Mouse (Mus musculus) urinary bladder, postnatal 25 days (tissue): Measurements from ENCODE around the gene Gnaq.
"Not testable (repeated sequence)": the region's sequence is repeated elsewhere in the genome, so short reads cannot be mapped to it uniquely, and the experiment has no call there.

Experiments
- DNase-seq: peaks from one replicate; pipeline ENCODE4 v3.0.0; 2022; ENCODE audit warnings: low spot score

Gene Gnaq

DNA sequence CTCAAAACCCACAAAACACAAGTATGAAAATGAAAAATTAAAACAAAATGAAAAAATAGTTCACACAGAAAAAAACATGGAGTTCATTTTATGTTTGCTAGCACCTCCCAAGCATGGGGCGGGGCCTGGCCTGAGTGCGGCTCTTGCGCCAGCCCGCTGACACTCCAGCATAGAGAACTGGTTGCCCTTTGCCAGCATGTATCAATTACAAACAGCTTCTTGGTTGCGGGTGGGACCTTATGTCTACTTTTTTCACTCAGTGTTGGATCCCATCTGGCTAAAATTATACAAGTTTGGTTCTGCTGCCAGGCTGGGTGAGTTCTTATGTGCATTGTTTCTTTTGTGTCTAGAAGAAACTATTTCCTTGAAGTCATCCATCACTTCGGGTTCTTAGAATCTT is 14.8 kb downstream of the Gnaq start:
- DNase-seq = no peak

DNA sequence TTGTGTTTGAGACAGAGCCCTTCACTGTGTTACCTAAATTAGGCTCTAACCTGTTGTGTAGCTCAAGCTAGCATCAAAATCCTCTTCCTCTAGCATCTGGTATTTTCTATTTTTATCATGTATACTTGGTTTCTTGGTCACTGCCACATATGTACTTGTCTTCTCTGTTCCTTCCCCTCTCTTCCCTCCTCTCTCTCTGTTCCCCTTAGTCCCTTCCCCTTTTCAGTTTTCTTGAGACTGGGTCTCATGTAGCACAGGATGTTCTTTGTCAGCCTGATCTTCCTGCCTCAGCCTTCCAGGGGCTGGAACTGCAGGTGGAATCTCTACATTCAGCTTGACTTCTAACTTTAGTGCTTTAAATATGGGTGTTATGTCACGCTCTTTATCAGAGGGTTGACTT is 16.5 kb downstream of the Gnaq start:
- DNase-seq = no peak

DNA sequence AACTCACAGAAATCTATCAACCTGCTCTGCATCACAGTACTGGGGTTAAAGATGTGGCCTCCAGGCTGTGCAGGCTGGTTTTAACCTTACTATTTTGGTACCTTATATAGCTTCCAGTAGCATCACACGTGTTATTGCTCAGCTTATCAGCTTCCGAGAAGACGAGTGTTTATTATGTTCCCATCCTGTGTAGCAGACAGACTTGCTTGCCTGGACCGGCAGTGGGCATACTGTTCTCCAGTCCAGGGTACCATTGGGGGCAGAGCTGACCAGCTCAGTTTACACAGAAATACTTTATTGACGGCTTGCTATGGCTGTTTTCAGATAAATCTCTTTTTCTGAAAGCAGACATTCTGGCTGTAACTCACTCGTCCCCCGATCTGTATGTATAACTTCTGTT is 17.7 kb downstream of the Gnaq start:
- no peak for DNase-seq

DNA sequence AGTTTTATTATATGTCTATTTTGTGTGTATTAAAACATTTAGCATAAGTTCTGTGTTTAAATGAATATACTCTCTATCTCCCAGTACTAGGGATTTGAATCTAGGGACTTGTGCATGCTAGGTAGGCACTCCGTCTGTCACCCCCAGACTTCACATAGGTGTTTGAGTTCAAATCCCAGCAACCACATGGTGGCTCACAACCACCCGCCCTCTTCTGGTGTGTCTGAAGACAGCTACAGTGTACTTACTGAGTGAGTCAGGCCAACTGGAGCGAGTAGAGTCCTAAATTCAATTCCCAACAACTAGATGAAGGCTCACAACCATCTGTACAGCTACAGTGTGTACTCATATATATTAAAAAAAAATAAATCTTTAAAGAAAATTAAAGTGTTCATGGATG is 21.2 kb downstream of the Gnaq start:
- DNase-seq = no peak

DNA sequence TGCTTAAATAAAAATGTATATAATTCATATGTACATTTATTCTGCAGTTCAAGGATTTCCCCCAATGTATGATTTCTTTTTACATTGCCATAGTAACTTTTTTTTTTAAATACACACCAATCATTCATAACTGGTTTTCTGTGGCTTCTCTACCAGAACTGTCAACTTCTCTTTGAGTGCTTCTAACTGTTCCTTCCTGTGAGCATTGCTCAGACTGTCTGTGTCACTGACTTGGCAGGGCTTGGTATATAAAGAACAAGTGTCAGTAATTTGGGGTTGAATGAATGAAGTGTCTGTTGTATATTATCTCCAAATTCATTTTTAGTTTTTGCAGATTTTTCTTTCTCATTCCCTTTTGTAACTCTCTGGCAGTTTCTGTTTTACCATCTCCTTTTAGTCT is 21.8 kb downstream of the Gnaq start:
- DNase-seq = no peak

DNA sequence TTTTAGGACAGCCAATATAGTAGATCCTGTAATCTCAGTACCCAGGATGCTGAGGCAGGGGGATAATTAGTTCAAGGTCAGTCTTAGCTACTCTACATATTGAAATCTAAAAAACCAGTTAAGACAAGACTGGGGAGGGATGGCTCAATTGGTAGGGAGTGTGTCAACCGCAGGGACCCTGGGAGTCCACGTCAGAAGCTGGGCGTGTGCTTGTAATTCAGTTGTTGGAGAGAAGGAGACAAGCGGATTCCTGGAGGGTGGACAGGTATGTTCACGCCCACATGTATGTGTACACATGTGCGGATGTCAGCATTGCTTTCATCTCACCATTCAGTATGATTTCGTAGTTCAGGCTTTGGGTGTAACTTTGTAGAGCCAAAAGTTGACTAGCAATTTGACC is 24.5 kb downstream of the Gnaq start:
- DNase-seq = no peak

DNA sequence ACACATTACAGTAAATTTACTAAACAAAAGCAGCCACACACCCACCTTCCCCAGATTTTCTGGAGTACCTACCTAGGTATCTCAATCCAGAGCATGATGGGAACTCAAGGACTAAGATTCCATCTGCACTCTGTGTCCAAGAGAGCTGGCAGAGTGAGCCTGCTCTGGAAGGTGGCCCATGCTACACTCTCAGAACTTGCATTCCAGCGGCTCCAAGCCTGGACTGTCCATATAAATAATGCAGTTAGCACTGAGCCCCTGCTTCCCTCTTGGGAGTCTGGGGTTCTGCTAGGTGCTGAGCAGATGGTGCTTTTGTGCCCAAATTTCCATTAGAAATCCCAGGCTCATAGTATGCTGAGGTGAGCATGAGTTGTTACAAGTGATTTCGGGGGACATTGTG is 28.1 kb downstream of the Gnaq start:
- no peak for DNase-seq

DNA sequence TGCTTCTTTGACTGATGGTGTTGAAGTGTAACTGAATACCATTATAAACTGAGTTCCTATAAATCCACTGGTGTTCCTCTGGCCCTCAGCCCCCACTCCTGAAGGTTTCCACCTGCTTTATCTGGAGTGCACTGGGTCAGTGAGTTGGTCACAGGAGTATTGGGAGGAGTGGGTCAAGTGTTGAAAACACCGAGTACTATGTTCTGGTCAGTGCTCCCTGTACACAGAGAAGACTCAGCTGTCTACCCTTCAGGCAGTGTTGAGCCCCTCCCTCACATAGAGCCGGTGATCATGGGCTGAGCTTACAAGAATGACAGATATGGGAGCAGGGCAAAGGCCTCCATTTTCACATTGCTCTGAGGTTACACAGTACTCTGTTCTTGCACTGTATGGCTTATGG is 28.6 kb downstream of the Gnaq start:
- DNase-seq = no peak

DNA sequence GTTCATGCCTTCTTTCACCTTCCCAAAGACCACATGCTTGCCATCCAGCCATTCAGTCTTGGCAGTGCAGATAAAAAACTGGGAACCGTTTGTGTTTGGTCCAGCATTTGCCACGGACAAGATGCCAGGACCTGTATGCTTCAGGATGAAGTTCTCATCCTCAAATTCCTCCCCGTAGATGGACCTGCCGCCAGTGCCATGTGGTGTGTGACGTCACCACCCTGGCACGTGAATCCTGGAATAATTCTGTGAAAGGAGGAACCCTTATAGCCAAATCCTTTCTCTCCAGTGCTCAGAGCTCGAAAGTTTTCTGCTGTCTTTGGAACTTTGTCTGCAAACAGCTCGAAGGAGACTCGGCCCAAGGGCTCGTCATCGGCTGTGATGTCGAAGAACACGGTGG is 31.8 kb downstream of the Gnaq start:
- not testable (repeated sequence) for DNase-seq

DNA sequence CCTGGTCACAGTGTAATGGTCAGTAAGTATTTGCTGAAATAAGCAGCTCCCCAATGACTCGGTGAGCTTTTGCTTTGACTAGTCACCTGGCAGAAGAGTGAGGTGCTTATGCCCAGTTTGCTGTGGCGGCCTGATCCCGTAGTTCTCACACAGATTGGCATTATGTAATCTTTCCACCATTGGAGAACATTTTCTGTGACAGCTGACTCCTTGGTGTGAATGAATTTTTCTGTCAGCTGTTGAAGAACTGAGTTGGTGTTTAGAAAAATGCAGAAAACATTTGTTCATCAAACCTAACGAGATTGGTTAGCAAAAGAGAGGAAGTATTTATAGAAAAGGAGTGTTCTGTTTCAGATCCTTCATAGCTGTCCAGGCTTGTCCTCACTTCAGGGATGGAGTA is 34.6 kb downstream of the Gnaq start:
- DNase-seq = no peak

DNA sequence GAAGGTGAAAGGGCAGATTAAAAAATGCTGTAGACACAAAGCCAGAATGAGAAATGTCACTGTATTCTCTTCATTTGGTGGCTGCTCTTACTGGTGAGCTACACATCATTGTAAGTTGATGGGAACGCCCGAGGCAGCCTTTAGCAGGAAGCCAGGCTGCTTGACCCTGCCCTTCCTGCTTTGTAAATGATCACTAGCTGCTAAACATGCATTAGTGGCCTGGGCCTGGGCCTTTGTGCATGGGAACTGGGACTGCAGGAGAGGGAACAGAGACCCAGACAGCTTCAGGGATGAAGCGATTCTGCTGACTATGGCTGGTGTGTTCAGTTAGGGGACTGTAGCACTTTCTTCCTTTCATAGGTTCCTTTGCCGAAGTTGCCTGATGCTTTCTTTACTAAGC is 35.6 kb downstream of the Gnaq start:
- no peak for DNase-seq

DNA sequence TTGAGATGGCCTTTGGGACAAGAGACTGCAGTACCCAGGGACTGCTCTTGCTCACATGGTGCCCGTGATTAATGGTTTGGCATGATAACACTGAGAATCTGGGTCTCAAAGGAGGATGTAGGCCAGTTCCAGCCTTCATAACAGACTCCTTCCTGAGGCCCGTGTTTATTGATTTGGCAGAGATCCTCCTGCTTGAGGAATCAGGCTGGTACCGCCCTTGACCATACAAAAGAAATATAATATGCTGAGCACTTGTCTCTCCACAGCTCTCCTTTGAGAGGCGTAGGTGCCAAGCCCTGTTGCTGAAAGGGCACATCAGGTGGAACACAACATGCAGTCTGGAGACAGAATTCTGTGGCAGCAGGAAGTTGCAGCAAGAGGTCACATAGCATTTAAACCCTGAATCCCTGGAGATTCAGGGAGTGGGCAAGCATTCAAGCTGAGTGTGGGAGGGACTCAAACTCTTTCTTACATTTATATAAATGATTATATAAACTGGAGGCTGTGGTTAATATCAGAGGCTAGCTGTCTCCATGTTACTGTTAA is 36.1 kb downstream of the Gnaq start:
- no peak for DNase-seq

DNA sequence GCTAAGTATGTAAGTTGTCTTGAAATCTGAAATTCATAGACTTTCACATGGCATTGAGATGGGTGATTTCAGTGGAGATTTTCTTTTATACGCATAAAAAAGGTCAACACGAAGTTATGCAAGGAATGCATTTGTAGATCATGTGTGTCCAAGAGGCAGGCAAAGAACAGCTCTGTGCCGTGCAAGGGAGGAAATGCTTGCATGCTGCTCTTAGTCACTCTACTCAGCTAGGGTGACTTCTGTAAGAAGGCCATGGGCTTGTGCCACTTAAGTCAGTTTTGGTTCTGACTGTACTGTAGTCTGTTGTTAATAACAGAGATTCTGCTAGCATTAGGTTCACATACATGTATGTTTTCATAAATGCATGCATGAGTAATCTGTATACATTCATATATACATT is 38.1 kb downstream of the Gnaq start:
- no peak for DNase-seq

DNA sequence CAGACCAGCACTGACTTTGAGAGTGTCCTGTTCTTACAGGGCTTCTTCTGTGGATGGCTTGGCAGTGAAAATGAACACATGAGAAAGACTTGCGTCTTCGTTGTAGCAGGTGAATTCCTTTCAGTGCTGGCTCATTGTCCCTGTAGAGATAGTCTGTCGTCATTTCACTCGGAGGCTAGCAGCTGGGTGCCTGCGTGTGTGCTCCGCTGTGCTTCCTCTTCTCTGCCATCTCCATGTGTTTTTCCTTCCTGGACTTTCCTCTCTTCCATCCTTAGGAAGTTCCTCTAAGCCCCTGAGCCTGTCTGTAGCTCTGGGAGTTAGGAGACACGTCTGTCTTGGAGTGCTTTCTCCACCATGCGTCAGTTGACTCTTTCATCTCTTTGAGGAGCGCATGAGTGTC is 41.1 kb downstream of the Gnaq start:
- no peak for DNase-seq

DNA sequence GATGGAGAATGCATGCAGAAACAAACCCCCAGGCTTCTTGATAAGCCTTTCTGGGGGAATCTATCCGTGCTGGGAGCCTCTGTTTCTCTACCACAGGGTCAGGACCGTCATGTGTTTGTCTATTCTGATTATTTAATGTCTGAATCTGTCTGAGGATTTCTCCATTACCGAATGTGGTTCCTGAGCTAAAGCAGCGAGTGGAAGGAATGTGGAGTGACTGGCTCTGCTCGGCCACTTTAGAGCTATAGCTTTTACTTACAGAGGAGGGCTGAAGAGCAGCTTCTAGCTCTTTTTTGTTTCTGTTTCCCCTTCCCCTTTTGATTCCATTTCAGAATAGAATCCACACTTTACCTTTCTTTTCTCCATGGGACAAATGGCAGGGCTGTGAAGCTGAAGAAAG is 43.8 kb downstream of the Gnaq start:
- DNase-seq = no peak

DNA sequence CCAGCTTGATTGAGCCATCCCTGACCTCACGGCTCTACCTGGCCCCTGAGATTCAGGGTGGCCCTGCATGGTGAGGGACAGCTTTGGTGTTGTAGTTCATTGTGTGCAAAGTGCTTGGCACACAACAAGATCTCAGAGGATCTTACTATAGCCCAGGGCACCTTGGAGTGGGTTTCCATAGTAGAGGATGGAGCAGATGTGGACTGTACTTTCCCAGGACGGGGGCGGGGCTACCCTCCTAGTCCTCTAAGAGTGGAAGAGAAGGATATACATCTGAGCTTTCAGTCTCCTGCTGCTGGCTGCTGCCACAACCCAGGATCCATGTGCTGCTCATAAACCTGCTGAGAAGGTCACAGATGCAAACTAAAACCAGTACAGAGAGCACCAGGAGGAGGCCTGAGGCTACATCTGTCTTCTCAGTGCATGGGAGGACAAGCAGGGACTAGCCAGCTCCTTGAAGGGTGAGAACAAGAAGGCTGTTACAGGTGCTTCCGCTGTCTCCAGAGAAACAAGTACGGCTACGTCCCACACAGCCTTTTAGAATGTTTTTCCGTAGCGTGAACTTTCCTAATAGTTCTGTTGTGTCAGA is 44.6 kb downstream of the Gnaq start:
- DNase-seq = no peak

DNA sequence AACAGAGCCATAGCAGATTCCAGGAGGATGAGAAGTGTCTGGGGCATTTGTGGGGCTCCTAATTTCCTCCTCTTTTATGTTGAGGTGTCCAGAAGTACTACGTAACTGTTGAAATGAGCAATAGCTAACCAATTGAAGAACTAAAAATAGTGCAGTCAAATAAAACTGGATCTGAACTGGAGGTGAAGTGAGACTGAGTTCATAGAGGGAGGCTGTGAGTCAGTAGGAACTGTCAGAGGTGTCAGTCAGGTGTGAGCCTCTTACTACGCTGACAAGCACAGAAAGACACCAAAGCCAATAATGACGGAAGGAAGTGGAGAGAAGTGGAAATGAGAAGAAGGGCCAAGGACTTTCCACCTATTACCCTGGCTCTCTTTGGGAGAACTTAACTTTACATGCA is 48.6 kb downstream of the Gnaq start:
- DNase-seq = no peak

DNA sequence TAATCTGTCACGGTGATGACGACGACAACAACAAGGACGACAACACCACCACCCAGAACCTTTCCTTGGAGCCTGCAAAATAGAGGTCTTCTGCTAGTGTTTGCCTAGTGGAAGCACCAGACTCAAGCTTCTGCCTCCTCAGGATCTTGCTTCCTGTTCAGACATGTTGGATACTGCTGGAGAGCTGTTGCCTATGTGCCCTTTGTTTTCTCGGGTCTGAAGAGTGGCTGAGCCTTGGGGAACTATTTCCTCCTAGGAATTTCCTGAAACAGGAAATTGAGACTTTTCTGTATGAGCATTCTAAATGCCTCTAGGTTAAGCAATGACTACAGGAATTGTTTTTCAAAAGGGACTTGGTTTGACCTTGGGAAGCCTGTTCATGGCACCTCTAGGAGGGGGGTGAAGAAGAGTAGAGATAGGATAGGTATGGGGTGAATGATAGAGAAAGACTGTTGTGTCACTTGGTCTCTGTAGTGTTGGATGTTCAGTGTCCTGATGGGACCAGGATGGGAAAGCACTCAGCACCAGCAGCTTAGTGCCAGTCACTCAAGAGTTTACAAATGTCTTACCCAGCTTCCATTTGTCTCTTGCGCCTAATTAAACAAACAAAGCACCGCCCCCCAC is 49.3 kb downstream of the Gnaq start:
- no peak for DNase-seq

DNA sequence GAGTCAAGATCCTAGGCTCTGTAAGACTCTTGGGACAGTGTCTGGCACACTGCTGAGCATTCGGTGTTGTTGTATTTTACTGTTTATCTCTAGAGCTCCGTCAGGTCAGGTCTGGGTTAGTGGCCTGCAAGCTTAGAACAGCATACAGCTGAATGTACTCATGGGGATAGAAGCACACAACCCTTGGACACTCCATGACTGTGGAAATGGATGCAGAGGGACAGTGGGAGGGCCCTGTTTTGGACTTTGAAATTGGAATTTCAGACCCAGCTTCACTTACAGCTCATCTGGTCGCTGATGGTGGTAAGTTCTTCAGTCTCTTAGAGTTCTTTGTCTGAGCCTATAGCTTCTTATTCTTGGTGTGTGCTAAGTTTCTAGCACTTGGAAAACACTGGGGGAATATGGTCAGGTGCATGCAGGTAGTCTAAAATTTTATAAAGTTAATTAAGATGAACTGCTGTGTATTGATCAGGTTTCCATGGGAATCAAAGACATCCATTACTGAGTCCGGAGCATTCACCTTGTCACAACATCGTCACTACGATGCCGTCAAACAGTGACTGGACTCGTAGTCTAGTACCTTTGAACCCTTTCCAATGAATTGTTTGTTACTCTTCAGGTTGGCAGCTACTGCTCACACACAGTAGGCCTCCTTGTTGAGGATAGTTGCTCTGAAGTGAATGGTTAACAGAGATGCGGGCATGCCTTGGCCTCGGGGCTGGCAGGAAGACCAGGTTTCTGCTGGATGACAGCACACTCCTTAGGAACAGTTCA is 51.1 kb downstream of the Gnaq start:
- no peak for DNase-seq

DNA sequence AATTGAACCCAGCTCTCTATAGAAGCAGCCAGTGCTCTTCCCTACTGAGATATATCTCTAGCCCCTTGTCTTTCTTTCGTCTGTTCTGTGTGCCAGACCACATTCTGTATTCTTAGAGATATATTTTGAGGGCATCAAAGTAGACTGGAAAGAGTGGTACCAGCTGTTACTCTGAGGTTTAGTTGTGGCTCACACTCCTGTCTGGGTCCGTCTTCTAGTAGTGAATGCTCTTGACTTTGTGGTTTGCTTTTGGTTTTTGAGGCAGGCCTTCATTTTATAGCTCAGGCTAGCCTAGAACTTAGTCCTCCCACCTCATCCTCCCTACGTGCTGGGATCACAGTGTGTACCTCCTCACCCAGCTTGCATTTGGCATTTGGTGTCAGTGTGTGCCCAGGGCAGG is 54.4 kb downstream of the Gnaq start:
- no peak for DNase-seq

DNA sequence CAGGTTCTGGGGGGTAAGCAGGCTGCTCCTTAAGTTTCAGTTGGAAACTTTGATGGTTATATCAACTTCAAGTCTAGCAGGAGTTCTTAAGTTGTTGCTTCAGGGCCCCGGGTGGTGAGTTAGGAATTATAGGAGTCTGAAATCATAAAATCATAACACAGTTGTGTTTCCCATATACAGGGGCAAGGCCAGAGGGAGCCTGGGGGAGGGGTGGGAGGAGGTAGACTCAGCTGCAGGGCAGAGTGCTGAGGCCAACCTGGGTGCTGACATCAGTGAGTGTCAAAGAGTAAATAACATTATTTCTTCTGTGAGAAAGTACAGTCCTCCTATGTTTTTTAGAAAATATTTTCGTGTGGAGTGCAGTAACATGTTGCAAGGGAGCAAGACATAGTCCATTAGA is 55.3 kb downstream of the Gnaq start:
- no peak for DNase-seq

DNA sequence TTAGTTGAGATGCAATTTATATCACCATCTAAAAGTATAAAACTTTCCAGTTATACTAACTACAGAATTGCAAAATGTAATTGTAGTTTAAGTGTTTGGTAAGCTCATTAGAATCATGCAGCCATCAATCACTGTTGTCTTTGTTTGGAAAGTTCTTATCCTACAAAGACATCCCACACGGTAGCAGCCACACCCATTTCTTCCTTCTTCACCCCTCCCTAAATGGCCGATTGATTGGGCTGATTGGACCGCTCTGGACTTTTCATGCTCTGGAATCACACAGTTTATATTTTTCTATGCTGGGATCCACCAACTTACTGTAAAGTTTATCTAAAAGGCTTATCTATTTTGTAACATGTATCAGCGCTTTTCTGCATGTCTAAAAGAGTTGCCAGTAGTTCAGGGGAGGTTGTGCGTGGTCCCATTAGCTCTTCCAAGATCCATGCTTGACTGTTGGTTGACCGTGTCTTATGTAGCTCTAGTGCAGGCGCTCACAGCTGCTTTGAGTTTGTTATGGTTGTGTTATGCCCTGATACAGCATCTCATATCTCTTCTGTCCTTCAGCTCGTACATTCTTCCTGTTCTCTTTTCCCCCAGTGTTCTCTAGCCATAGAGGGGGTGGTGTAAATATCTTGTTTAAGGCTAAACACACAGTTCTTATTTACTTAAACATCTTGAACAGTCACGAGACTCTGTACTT is 56.6 kb downstream of the Gnaq start:
- no peak for DNase-seq

DNA sequence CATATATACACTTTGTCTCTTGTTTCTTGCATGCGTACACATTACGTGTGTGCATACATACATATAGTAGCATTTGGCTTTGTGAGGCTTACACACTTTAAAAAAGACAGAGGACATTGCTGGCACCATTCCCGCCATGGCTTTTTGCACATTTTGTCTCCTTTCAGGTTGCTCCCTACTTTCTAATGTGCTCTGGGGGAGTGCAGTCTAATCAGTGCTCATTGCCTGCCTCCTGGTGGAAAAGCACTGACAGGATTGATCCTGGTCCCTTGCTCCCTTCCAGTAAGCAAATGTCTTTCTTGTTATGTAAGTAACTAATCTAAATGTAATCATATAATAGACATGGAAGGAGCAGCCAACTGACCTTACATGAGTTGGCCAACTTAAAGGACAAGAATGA is 65.5 kb downstream of the Gnaq start:
- no peak for DNase-seq
